ENCODE assay signal across 28 mouse cellular contexts in genomic region chr1:175893726-175894125, GRCm38 (mm10). TPM values are rescaled to one million over a fixed set of nuclear protein-coding genes. Genes with fewer than 3 reads are reported as not detected.
"Had no signal": no experiment of that assay in that cellular context is flagged by ENCODE, and none has a peak within 500 bp of the region (broad histone marks: within the 10 kb centered on the region; RNA-seq: fewer than 3 reads in every experiment).

No protein-coding gene starts in this region.

- H3K4me3 ChIP-seq: intestine, embryonic 15.5 days; kidney, embryonic 15.5 days; limb, embryonic 12.5 days; limb, embryonic 15.5 days; liver, embryonic 12.5 days; liver, embryonic 15.5 days; midbrain, embryonic 10.5 days; midbrain, embryonic 13.5 days had no signal

- H3K4me2 ChIP-seq: intestine, embryonic 15.5 days; kidney, embryonic 15.5 days; limb, embryonic 12.5 days; limb, embryonic 15.5 days; liver, embryonic 12.5 days; liver, embryonic 15.5 days; midbrain, embryonic 13.5 days had no signal

- H3K27me3 ChIP-seq: intestine, embryonic 15.5 days; kidney, embryonic 15.5 days; limb, embryonic 12.5 days; limb, embryonic 15.5 days; liver, embryonic 12.5 days; liver, embryonic 15.5 days; midbrain, embryonic 13.5 days had no signal

- H3K9ac ChIP-seq: intestine, embryonic 15.5 days; kidney, embryonic 15.5 days; limb, embryonic 12.5 days; limb, embryonic 15.5 days; liver, embryonic 12.5 days; liver, embryonic 15.5 days; midbrain, embryonic 13.5 days had no signal

- H3K9me3 ChIP-seq: intestine, embryonic 15.5 days; kidney, embryonic 15.5 days; limb, embryonic 12.5 days; limb, embryonic 15.5 days; liver, embryonic 12.5 days; liver, embryonic 15.5 days; midbrain, embryonic 10.5 days; midbrain, embryonic 13.5 days had no signal

- H3K4me1 ChIP-seq: intestine, embryonic 15.5 days; kidney, embryonic 15.5 days; limb, embryonic 12.5 days; limb, embryonic 15.5 days; liver, embryonic 12.5 days; liver, embryonic 15.5 days; midbrain, embryonic 10.5 days; midbrain, embryonic 13.5 days had no signal

- H3K27ac ChIP-seq: intestine, embryonic 15.5 days; kidney, embryonic 15.5 days; limb, embryonic 12.5 days; limb, embryonic 15.5 days; liver, embryonic 12.5 days; liver, embryonic 15.5 days; macrophage; midbrain, embryonic 10.5 days; midbrain, embryonic 13.5 days had no signal

- ATAC-seq: hindbrain, embryonic 16.5 days; intestine, embryonic 15.5 days; liver, embryonic 12.5 days; midbrain, embryonic 13.5 days had no signal

- DNase-seq: kidney, adult 11 months; kidney, adult 8-10 months; kidney, postnatal 10 days; kidney, postnatal 36 days; left cerebral cortex, postnatal 4 days; right cerebral cortex, postnatal 4 days; thymus, adult 2 months; thymus, postnatal 14 days; thymus, postnatal 4 days had no signal

RNA-seq across cellular contexts. Expression of gene Gm38100, which starts 26.4 kb away (rescaled TPM):
- total RNA-seq: layer of hippocampus, adult 8-10 months; layer of hippocampus, postnatal 10 days; left cerebral cortex, adult 8-10 months; left cerebral cortex, postnatal 14 days; left cerebral cortex, postnatal 4 days; megakaryocyte, adult 5-6 weeks; midbrain, postnatal 0 days had no signal
- polyA plus RNA-seq: hindbrain, embryonic 16.5 days; intestine, embryonic 15.5 days; limb, embryonic 12.5 days; limb, embryonic 15.5 days; liver, embryonic 12.5 days; liver, embryonic 15.5 days; macrophage; neural tube, embryonic 11.5 days; neural tube, embryonic 14.5 days; stomach, embryonic 16.5 days had no signal
